Mouse (Mus musculus) B cell, adult 2 months (primary cell): ENCODE measurements at regions not wholly inside any gene's neighbourhood (a gene's known extent, or its start where the extent isn't known, plus 50 kb on each side); places are given as distances from the start of the nearest gene placed in this dataset.
"Not testable (repeated sequence)": the region's sequence is repeated elsewhere in the genome, so short reads cannot be mapped to it uniquely, and the experiment has no call there.

Experiments used
- DNase-seq, 2 experiments: peaks; one replicate each; pipeline ENCODE4 v3.0.0; 2022

GRCm38 (mm10) chr13:7233399-7233798 lies 584.8 kb upstream of the Pfkp start:
- no peak for DNase-seq

GRCm38 (mm10) chr13:7206626-7207211 lies 558.1 kb upstream of the Pfkp start:
- no peak for DNase-seq

- no peak for DNase-seq
Measured at GRCm38 (mm10) chr13:7195990-7196389, 547.4 kb upstream of the Pfkp start.

- no peak for DNase-seq
Measured at GRCm38 (mm10) chr13:7182216-7182751, 533.7 kb upstream of the Pfkp start.

- DNase-seq = no peak
Measured at GRCm38 (mm10) chr13:7175561-7176160, 527.1 kb upstream of the Pfkp start.

- DNase-seq = not testable (repeated sequence)
Measured at GRCm38 (mm10) chr13:7170035-7170434, 521.5 kb upstream of the Pfkp start.

- no peak for DNase-seq
Measured at GRCm38 (mm10) chr13:7146337-7146736, 497.8 kb upstream of the Pfkp start.

GRCm38 (mm10) chr13:7110572-7110971 lies 462.0 kb upstream of the Pfkp start:
- no peak for DNase-seq

- peak; percentile 6 to 7 for DNase-seq
Measured at GRCm38 (mm10) chr13:7103289-7103688, 454.7 kb upstream of the Pfkp start.

- no peak for DNase-seq
Measured at GRCm38 (mm10) chr13:7093072-7093649, 444.6 kb upstream of the Pfkp start.

GRCm38 (mm10) chr13:7090916-7091315 lies 442.3 kb upstream of the Pfkp start:
- DNase-seq = no peak

GRCm38 (mm10) chr13:7066211-7066610 lies 417.6 kb upstream of the Pfkp start:
- no peak for DNase-seq

- no peak for DNase-seq
Measured at GRCm38 (mm10) chr13:7063717-7064116, 415.1 kb upstream of the Pfkp start.

- DNase-seq = no peak
Measured at GRCm38 (mm10) chr13:7057545-7057944, 409.0 kb upstream of the Pfkp start.
